Mouse (Mus musculus) testis, adult 2 months (tissue): ENCODE results near the gene Olfr1375.
"Not testable (repeated sequence)": the region's sequence is repeated elsewhere in the genome, so short reads cannot be mapped to it uniquely, and the experiment has no call there.

Source experiments
- CTCF ChIP-seq: fragments of 200-500 bp; IDR thresholded peaks from 2 replicates; pipeline ENCODE4 v1.5.1; 2012; ENCODE audit warnings: low read depth, mild to moderate bottlenecking, inconsistent platforms, low read length, moderate library complexity; ENCODE audit not compliant: control insufficient read depth, insufficient read depth, insufficient replicate concordance
- POLR2A ChIP-seq: fragments of 200-500 bp; IDR thresholded peaks from 2 replicates; pipeline ENCODE4 v1.6.1; 2012; ENCODE audit warnings: low read depth, mild to moderate bottlenecking, inconsistent platforms, low read length, moderate library complexity; ENCODE audit not compliant: control insufficient read depth

GRCm38 (mm10) chr11:51029381-51029780, 18.5 kb upstream of the Olfr1375 start:
- not testable (repeated sequence) for TF ChIP-seq POLR2A, CTCF
